Mouse (Mus musculus): Measurements from ENCODE around the gene Apba1. TPM values are rescaled to one million over a fixed set of nuclear protein-coding genes. Genes with fewer than 3 reads are reported as not detected.

The Apba1 gene
- polyA plus RNA-seq, 1 experiment: 82.0 TPM

DNA sequence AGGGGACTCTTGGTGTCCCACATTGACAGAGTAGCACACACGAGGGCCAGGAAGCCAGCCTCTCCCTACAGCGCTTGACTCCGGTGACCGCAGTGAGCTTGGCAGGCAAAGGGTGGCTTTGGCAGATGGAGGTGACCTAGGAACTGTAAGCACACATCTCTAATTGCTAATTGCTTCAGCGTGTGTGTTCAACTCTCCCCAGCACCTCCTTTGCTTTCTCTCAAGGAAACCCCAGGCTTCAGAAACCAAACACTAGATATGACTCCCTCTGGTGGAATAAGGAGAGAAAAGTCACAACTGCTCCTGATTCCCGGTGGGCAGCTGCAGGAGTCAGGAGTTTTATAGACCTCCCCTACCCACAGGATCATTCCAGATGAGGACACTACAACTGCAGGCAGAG is 200.2 kb downstream of the Apba1 start:
- Histone ChIP-seq H3K4me1 (ENCODE audit: control insufficient read depth, insufficient read depth, low read length) (no peaks in the 10 kb centered on the region), H3K27ac (ENCODE audit: insufficient read depth, low read length) (no peak overlapping the region), H3K4me3 (ENCODE audit: insufficient read depth, low read length) (no peak overlapping the region)
- TF ChIP-seq POLR2A (IDR thresholded peaks at IDR 0.05; ENCODE audit: extremely low read depth, insufficient read depth, low read length) (no peak), CTCF (IDR thresholded peaks at IDR 0.05; ENCODE audit: extremely low read depth, insufficient read depth, low read length) (peak; percentile 37; the same call in 1 of the 2 replicates)

DNA sequence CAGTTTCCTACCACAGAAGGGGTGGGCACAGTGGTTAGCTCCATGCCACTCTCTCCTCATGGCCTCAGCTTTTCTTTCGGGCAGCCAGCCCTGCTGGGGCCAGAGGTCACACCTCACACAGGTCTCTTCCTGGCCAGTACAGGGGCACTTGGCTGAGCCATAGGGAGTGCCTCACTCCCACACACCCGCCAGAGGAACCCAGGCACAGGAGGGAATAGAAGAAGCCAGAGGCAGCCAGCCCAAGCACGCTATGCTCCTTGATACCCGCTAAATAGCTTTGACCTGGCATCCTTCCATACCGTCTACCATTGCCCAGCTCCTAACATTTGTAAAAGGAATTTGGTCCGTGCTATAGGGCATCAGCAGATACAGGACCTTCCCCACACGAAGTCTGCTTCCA is 201.2 kb downstream of the Apba1 start:
- no peak for TF ChIP-seq CTCF (IDR thresholded peaks at IDR 0.05; ENCODE audit: extremely low read depth, insufficient read depth, low read length)
- TF ChIP-seq POLR2A (IDR thresholded peaks at IDR 0.05; ENCODE audit: extremely low read depth, insufficient read depth, low read length): no peak
- no peak overlapping the region for H3K4me3 ChIP-seq (ENCODE audit: insufficient read depth, low read length)
- H3K27ac ChIP-seq (ENCODE audit: insufficient read depth, low read length): no peak overlapping the region
- H3K4me1 ChIP-seq (ENCODE audit: control insufficient read depth, insufficient read depth, low read length): no peaks in the 10 kb centered on the region

DNA sequence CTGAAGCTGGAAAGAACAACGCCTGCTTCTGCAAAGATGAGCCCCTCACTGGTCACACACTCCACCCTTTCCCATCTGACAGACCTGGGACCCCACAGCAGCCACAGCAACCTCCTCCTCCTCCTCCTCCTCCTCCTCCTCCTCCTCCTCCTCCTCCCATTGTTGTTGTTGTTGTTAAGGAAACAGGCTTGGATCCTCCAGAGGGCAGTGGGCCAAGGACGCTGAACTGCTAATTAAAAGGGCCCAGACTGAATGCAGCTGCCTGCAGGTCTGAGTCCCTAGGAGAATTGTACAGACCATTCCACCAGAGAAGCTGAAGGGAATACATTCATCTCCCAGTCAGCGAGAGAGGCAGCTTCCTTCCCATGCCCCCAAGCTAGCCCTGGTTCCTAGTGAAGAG is 201.6 kb downstream of the Apba1 start:
- Histone ChIP-seq H3K4me3 (ENCODE audit: insufficient read depth, low read length) (no peak overlapping the region), H3K27ac (ENCODE audit: insufficient read depth, low read length) (no peak overlapping the region), H3K4me1 (ENCODE audit: control insufficient read depth, insufficient read depth, low read length) (no peaks in the 10 kb centered on the region)
- TF ChIP-seq CTCF (IDR thresholded peaks at IDR 0.05; ENCODE audit: extremely low read depth, insufficient read depth, low read length) (no peak), POLR2A (IDR thresholded peaks at IDR 0.05; ENCODE audit: extremely low read depth, insufficient read depth, low read length) (no peak)

GRCm38 (mm10) chr19:23960831-23961447 is 202.3 kb downstream of the Apba1 start:
- H3K27ac ChIP-seq (ENCODE audit: insufficient read depth, low read length): no peak overlapping the region
- no peak for TF ChIP-seq CTCF (IDR thresholded peaks at IDR 0.05; ENCODE audit: extremely low read depth, insufficient read depth, low read length)
- no peak for TF ChIP-seq POLR2A (IDR thresholded peaks at IDR 0.05; ENCODE audit: extremely low read depth, insufficient read depth, low read length)
- H3K4me1 ChIP-seq (ENCODE audit: control insufficient read depth, insufficient read depth, low read length): no peaks in the 10 kb centered on the region
- no peak overlapping the region for H3K4me3 ChIP-seq (ENCODE audit: insufficient read depth, low read length)

GRCm38 (mm10) chr19:23961516-23961915 is 202.8 kb downstream of the Apba1 start:
- H3K4me1 ChIP-seq (ENCODE audit: control insufficient read depth, insufficient read depth, low read length): no peaks in the 10 kb centered on the region
- TF ChIP-seq CTCF (IDR thresholded peaks at IDR 0.05; ENCODE audit: extremely low read depth, insufficient read depth, low read length) (peak; percentile 94), POLR2A (IDR thresholded peaks at IDR 0.05; ENCODE audit: extremely low read depth, insufficient read depth, low read length) (no peak)
- no peak overlapping the region for H3K4me3 ChIP-seq (ENCODE audit: insufficient read depth, low read length)
- no peak overlapping the region for H3K27ac ChIP-seq (ENCODE audit: insufficient read depth, low read length)

DNA sequence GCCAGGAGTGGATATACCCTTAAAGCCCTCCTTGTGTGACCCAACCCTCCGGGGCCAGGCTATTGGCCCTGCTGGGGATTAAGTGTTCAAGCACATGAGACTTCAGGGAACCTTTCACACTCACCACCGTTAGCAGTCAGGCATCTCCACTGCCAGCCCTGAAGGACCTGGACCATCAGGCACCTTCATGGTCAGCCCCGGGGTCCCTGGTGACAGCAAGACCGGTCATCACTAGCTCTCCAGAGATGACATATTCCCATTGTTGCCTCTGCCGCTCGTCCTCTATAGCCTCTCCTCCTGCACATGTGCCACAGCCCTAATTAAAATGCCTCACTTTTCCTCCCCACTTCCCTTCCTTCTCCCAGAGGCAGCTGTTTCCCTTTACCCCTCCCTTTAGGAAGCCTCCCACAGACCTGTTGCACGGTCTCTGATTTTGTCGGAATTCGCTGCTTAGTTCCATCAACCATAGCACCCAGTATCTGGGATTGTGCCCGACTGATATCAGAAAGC is 205.8 kb downstream of the Apba1 start:
- no peak overlapping the region for H3K4me3 ChIP-seq (ENCODE audit: insufficient read depth, low read length)
- no peak for TF ChIP-seq CTCF (IDR thresholded peaks at IDR 0.05; ENCODE audit: extremely low read depth, insufficient read depth, low read length)
- no peak for TF ChIP-seq POLR2A (IDR thresholded peaks at IDR 0.05; ENCODE audit: extremely low read depth, insufficient read depth, low read length)
- H3K27ac ChIP-seq (ENCODE audit: insufficient read depth, low read length): no peak overlapping the region
- peaks cover 5% of the 10 kb centered on the region; the same call in 1 of the 2 replicates for H3K4me1 ChIP-seq (ENCODE audit: control insufficient read depth, insufficient read depth, low read length)

DNA sequence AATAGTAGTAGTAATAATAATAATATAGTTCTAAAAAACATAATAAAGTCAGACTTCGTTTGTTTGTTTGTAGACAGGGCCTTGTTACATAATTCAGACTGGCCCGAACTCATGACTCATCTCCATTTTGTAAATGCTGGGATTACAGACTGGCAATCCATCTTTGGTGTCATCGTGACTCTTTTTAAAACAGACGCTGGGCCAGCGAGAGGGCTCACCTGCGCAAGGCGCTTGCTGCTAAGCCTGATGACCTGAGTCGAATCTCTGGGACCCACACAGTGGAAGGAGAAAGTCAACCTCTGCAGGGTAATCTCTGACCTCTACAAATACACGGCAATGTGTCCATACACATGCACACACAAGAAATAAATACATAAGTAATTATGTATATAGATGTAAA is 207.7 kb downstream of the Apba1 start:
- no peak overlapping the region for H3K4me3 ChIP-seq (ENCODE audit: insufficient read depth, low read length)
- no peak for TF ChIP-seq POLR2A (IDR thresholded peaks at IDR 0.05; ENCODE audit: extremely low read depth, insufficient read depth, low read length)
- TF ChIP-seq CTCF (IDR thresholded peaks at IDR 0.05; ENCODE audit: extremely low read depth, insufficient read depth, low read length): no peak
- H3K27ac ChIP-seq (ENCODE audit: insufficient read depth, low read length): no peak overlapping the region
- H3K4me1 ChIP-seq (ENCODE audit: control insufficient read depth, insufficient read depth, low read length): peaks cover 5% of the 10 kb centered on the region; the same call in 1 of the 2 replicates

GRCm38 (mm10) chr19:23967156-23967555 is 208.5 kb downstream of the Apba1 start:
- Histone ChIP-seq H3K4me3 (ENCODE audit: insufficient read depth, low read length) (no peak overlapping the region), H3K4me1 (ENCODE audit: control insufficient read depth, insufficient read depth, low read length) (peaks cover 5% of the 10 kb centered on the region; the same call in 1 of the 2 replicates), H3K27ac (ENCODE audit: insufficient read depth, low read length) (no peak overlapping the region)
- TF ChIP-seq POLR2A (IDR thresholded peaks at IDR 0.05; ENCODE audit: extremely low read depth, insufficient read depth, low read length): no peak

DNA sequence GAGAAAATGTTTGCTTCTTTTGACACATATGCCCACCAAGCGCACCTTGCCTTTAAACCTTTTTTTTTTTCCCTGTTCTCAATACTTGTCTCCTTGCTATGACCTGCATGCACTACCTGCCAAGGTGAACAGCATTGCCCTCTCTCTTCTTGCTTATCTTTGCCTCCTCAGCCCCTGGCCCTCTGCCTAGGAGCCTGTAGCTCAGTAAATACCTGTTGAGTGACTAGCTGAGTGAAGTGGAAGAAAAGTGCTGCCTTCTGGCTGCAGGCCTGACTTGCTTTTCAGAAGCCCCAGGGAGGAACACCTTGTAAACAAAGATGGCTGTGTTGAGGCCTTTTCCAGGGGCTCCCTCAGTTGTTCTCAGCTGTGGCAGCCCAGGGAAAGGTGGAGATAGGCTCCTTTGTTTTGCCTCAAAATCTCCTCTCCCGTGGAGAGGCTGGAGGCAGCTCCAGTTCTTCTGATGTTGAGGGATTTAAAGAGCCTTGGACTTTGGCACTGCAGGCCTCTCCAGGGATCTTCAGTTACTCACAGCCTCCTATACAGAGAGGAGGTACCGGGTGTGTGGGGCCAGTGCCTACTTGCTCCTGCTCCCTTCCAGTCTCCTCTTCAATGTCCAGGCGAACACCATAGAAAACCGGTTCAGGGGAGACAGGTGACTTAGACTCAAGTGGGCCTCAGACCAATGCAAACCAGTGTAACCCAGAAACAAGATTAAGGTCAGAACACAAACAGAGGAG is 209.6 kb downstream of the Apba1 start:
- peaks cover 9% of the 10 kb centered on the region for H3K4me1 ChIP-seq (ENCODE audit: control insufficient read depth, insufficient read depth, low read length)
- H3K4me3 ChIP-seq (ENCODE audit: insufficient read depth, low read length): no peak overlapping the region
- no peak for TF ChIP-seq CTCF (IDR thresholded peaks at IDR 0.05; ENCODE audit: extremely low read depth, insufficient read depth, low read length)
- TF ChIP-seq POLR2A (IDR thresholded peaks at IDR 0.05; ENCODE audit: extremely low read depth, insufficient read depth, low read length): no peak
- no peak overlapping the region for H3K27ac ChIP-seq (ENCODE audit: insufficient read depth, low read length)

DNA sequence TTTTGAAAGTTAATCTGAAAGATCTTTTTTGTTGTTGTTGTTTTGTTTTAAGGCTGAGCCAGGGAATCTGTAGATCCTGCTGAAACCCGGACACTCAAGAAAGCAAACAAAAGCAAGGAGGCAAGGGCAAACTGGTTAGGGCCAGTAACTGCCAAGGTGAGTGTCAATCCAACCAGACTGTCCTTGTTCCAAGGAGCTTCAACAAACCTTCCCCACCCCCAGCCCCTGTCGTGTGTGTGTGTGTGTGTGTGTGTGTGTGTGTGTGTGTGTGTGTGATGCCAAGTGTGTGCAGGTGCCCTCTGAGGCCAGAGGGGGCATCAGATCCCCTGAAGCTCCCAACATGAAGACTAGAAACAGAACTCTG is 210.2 kb downstream of the Apba1 start:
- TF ChIP-seq POLR2A (IDR thresholded peaks at IDR 0.05; ENCODE audit: extremely low read depth, insufficient read depth, low read length) (no peak), CTCF (IDR thresholded peaks at IDR 0.05; ENCODE audit: extremely low read depth, insufficient read depth, low read length) (no peak)
- H3K4me3 ChIP-seq (ENCODE audit: insufficient read depth, low read length): no peak overlapping the region
- H3K4me1 ChIP-seq (ENCODE audit: control insufficient read depth, insufficient read depth, low read length): peaks cover 10% of the 10 kb centered on the region
- no peak overlapping the region for H3K27ac ChIP-seq (ENCODE audit: insufficient read depth, low read length)

Data from cortical plate, adult 2 months (tissue).